In genomic region chr12:52552085-52552484, GRCm38 (mm10) we compare ENCODE assay signal across 22 mouse cellular contexts. TPM values are rescaled to one million over a fixed set of nuclear protein-coding genes. Genes with fewer than 3 reads are reported as not detected.
DNase-seq lines count a peak whose midpoint lies in the region; ATAC-seq and TF ChIP-seq lines count a peak whose summit lies in the region.
"Had no signal": no experiment of that assay in that cellular context is flagged by ENCODE, and none has a peak within 500 bp of the region (broad histone marks: within the 10 kb centered on the region; RNA-seq: fewer than 3 reads in every experiment).

No protein-coding gene starts in this region.

- H3K9ac ChIP-seq in stomach, postnatal 0 days (ENCODE audit: low read length) = no peak overlapping the region
- H3K9ac ChIP-seq: embryonic facial prominence, embryonic 13.5 days; hindbrain, embryonic 13.5 days; intestine, embryonic 15.5 days; limb, embryonic 15.5 days; liver, embryonic 15.5 days had no signal

- no peak for TF ChIP-seq EP300 in stomach, postnatal 0 days (optimal IDR thresholded peaks at IDR 0.05)

- H3K27me3 ChIP-seq in stomach, postnatal 0 days (ENCODE audit: control insufficient read depth, insufficient read depth, low read length) = no peaks in the 10 kb centered on the region
- H3K27me3 ChIP-seq: embryonic facial prominence, embryonic 13.5 days; hindbrain, embryonic 13.5 days; intestine, embryonic 15.5 days; limb, embryonic 15.5 days; liver, embryonic 15.5 days had no signal

- no peak for TF ChIP-seq CTCF in stomach, postnatal 0 days (IDR thresholded peaks at IDR 0.05; ENCODE audit: low read depth)

- no peaks in the 10 kb centered on the region for H3K4me1 ChIP-seq in stomach, postnatal 0 days (replicated peaks; ENCODE audit: control insufficient read depth, insufficient read depth)
- H3K4me1 ChIP-seq: embryonic facial prominence, embryonic 13.5 days; hindbrain, embryonic 13.5 days; intestine, embryonic 15.5 days; limb, embryonic 15.5 days; liver, embryonic 15.5 days had no signal

- H3K9me3 ChIP-seq in stomach, postnatal 0 days (ENCODE audit: control insufficient read depth, low read length) = no peaks in the 10 kb centered on the region
- H3K9me3 ChIP-seq: embryonic facial prominence, embryonic 13.5 days; hindbrain, embryonic 13.5 days; intestine, embryonic 15.5 days; limb, embryonic 15.5 days; liver, embryonic 15.5 days had no signal

- H3K4me3 ChIP-seq in stomach, postnatal 0 days (ENCODE audit: low read depth, low read length) = no peak overlapping the region
- H3K4me3 ChIP-seq: embryonic facial prominence, embryonic 13.5 days; heart, adult 2 months; hindbrain, embryonic 13.5 days; intestine, embryonic 15.5 days; limb, embryonic 15.5 days; liver, embryonic 15.5 days had no signal

- H3K27ac ChIP-seq in stomach, postnatal 0 days (replicated peaks) = no peak overlapping the region
- H3K27ac ChIP-seq: embryonic facial prominence, embryonic 13.5 days; heart, adult 2 months; hindbrain, embryonic 13.5 days; intestine, embryonic 15.5 days; limb, embryonic 15.5 days; liver, embryonic 15.5 days had no signal

- H3K36me3 ChIP-seq in stomach, postnatal 0 days (ENCODE audit: control insufficient read depth, insufficient read depth, low read length) = no peaks in the 10 kb centered on the region
- H3K36me3 ChIP-seq: embryonic facial prominence, embryonic 13.5 days; hindbrain, embryonic 13.5 days; intestine, embryonic 15.5 days; limb, embryonic 15.5 days; liver, embryonic 15.5 days had no signal

- intact Hi-C loops in heart, postnatal 14 days (cut with DNase I) = loop anchor here (5.0 kb wide), 1 partner anchor 45 kb away; no protein-coding TSS in a partner anchor

- H3K4me2 ChIP-seq in stomach, postnatal 0 days (replicated peaks; ENCODE audit: low read depth) = no peak overlapping the region
- H3K4me2 ChIP-seq: embryonic facial prominence, embryonic 13.5 days; hindbrain, embryonic 13.5 days; intestine, embryonic 15.5 days; limb, embryonic 15.5 days; liver, embryonic 15.5 days; midbrain, embryonic 11.5 days had no signal

- peak; percentile 1 to 3 for DNase-seq in heart, adult 9 months (ENCODE audit: low spot score in 2 of 2)
- DNase-seq in heart, postnatal 14 days = no peak
- DNase-seq in 3T3-L1 (ENCODE audit: low read depth, low spot score) (peak; percentile 17), MN1 (ENCODE audit: low spot score) (no peak)
- DNase-seq in thymus, postnatal 10 days (ENCODE audit: low spot score in 2 of 2) = peak; percentile 8 to 18
- DNase-seq in cerebellum, adult 8-10 months = no peak
- no peak for DNase-seq in stomach, postnatal 0 days (ENCODE audit: low spot score)
- DNase-seq: adrenal gland, postnatal 14 days; cerebellum, adult 11 months; cerebellum, postnatal 14 days; gastrocnemius, postnatal 25 days; heart, adult 2 months; heart, postnatal 10 days; right cerebral cortex, adult 18-20 months had no signal

- 89% methylated on average over 2 of the region's 2 CpGs for WGBS in stomach, postnatal 0 days

- peak; percentile 82 for ATAC-seq in activated CD4-positive, CD25-positive, alpha-beta regulatory T cell, adult 4 months
- no peak for ATAC-seq in stomach, postnatal 0 days (ENCODE audit: low FRiP score, low TSS enrichment)
- ATAC-seq: forebrain, embryonic 14.5 days; intestine, embryonic 15.5 days had no signal

RNA-seq across cellular contexts. Expression of gene Arhgap5, which starts 48.3 kb away (rescaled TPM):
- total RNA-seq in heart, postnatal 14 days (2021) = 10 to 100 TPM; 79.2 to 81.0 TPM
- 10 to 100 TPM; 19.4 to 20.3 TPM for polyA plus RNA-seq in activated CD4-positive, CD25-positive, alpha-beta regulatory T cell, adult 4 months (2017; shearing (Covaris generic))
- 24.8 and 25.5 TPM in 2 replicates for polyA plus RNA-seq in stomach, postnatal 0 days (2015; fragmentation: Nextera tagmentation; extraction: Ambion mirVana)

Comparison
In these comparisons a context has a peak if more than half of its experiments do, and no peak if none do; other contexts are left out.
1. DNase-seq: peak in heart, adult 9 months (2 of 2), 3T3-L1 (single experiment) and thymus, postnatal 10 days (2 of 2); none in heart, postnatal 14 days (0 of 2), cerebellum, adult 8-10 months (single experiment), MN1 (single experiment) and stomach, postnatal 0 days (single experiment).